Mouse (Mus musculus): ENCODE measurements around the gene Ubxn6.

- TF ChIP-seq CTCF (conservative IDR thresholded peaks at IDR 0.05; ENCODE audit: low read length) (no peak), NANOG (IDR thresholded peaks at IDR 0.05; ENCODE audit: borderline replicate concordance, low read length) (no peak)
These were observed 18.7 kb downstream of the Ubxn6 start for GRCm38 (mm10) chr17:56055945-56056678.
